Mouse (Mus musculus) urinary bladder, postnatal 10 days (tissue): ENCODE measurements at regions not wholly inside any gene's neighbourhood (a gene's known extent, or its start where the extent isn't known, plus 50 kb on each side); places are given as distances from the start of the nearest gene placed in this dataset.

ENCODE experiments used
- DNase-seq: peaks from one replicate; pipeline ENCODE4 v3.0.0; 2022; ENCODE audit warnings: low spot score

DNA sequence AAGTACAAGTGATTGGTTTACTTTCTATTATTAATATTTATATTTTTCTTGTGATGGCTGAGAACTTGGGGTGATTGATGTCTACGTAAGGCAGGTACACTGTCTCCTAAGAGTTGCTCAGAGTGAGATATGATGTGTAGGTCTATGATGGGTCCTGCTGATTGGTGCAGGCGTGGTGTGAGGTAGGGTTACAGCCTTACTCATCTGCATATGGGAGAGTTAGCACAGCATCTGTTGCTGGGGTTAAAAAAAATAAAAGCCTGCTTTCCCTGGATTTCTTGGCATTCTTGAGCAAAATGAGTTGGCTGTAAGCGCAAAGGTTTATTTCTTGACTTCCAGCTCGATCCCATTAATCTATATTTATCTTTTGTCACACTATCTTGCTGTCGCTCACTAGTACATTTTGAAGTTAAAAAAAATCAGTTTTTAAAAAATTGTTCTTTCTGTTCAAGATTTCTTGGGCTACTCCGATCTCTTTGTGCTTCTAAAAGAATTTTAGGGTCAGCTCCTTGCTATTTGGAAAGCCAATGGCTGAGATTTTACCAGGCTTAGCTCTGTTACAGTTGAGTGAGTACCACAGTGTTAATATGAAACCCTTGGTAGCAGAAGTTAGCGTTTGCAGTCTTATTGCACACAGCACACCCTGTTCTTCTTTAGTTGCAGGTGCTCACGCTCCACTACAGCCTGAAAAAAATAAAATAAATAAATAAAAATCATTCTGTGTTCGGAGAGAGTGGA lies 482.0 kb downstream of the Plekhb2 start:
- no peak for DNase-seq

DNA sequence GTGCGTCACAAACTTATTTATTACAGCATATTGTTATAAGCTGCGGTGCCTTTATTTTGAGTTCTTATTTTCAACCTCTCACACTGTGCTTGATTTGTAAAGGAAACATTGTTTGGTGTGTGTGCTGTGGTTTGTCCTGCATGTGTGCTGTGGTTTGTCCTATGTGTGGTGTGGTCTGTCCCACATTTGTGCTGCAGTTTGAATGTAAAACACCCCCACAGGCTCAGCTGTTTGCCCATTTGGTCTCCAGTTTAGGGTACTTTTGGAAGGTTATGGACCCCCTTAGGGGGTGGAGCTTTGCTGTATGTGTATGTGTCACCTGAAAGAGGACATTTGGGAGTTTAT lies 482.5 kb downstream of the Plekhb2 start:
- DNase-seq: no peak

DNA sequence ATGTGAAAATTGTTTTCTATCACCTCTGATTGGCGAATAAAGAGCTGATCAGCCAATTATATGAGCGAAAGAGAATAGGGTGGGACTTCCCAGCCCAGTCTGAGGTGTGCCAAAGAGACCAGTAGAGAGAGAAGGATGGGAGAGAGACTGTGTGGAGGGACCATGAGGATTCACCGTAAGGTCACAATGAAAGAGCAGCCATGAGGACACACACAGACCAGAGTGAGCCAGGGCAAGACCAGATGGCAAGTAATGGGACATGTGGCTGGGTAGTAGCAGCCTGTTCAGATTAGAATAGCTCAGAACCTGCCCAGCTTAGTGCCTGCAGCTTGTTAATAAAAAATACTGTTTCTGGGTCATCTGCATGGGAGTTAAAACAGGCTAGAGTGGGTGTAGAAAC lies 487.9 kb downstream of the Plekhb2 start:
- no peak for DNase-seq

DNA sequence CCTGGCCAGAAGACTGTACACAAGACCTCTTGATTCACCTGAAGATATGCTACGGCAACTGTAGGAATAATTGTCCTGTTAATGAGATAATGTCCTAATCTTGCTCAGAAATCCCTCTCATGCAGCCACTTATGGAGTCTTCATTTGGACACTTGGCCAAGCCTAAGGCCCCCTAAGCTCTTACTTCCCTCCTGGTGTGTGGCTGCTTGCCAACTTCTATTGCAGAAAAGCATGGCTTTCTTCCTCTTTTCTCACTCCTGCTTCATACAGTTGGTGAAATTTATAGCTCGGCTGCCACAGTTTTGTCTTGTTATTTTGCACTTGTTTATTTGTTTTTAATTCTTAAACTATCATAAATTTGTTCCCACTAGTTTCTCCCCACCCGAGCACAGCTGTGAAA lies 488.4 kb downstream of the Plekhb2 start:
- no peak for DNase-seq

DNA sequence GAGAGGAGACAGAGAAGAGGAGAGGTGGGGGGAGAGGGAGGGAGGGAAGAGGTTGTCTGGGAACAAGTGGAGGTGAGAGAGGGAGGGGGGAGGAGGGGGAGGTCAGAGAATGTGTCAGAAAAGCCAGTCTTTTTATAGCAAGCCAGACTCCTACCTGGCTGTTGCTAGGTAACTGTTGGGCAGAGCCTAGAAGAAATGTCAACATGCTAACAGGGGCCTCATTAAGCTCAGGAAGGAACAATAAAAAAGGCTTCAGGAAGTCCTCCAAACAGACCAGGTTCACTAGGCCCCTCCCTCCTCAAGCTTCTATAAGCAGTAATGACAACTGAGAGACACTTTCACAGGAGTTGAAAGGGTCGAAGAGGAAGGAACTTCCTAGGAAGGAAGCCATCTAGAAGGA lies 494.8 kb downstream of the Plekhb2 start:
- no peak for DNase-seq

DNA sequence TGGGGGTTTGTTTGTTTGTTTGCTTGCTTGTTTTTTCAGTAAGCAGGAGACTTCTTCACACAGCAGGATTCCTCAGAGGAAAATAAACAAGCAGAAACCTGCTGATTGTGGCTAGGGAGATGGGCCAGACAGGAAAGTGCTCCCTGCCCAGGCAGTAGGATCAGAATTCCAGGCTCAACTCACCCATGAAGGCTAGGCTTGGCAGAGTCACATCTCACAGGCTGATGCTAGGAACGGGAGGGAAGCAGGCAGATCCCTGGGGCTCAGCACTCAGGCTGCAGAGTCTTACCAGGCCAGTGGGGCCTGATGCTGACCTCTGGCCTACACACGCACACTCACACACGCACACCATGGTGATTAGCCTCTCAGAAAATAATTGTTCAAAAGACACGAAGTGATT lies 498.5 kb downstream of the Plekhb2 start:
- DNase-seq: no peak

DNA sequence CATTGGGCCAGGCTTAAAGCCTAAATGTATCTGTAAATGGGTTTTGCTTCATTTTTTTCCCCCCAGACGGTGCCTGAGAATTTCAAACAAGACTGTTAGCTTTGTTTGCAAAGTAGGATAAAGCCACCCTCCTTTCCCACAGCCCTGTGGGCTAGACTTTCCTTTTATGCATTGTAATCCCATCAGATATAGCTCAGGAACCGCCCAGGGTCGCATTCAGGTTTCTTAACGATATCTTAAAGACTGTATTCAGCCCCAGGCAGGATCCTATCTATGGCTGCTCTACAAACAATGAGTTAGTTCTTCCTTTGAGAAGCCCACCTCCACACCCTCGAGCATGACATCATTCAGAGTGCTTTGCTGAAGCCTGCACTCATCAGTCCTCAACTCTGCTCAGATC lies 509.2 kb downstream of the Plekhb2 start:
- DNase-seq: no peak

DNA sequence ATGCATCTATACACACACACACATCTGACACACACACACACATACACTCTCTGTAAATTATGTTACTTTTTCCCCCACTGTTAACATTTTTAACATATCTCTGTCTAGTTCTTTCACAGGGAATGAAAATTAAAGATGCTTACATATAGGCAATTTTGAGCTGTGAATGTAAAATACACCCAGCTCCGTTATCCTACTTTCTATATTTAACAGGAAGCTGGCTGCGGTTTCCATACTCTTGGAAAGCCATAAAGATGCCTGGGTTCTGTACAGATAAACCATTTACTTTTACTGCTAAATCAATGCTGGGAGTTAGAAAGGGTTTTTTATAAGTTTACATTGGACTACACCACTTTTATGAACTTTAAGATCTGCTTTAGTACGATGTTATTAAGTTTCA lies 511.7 kb downstream of the Plekhb2 start:
- no peak for DNase-seq

DNA sequence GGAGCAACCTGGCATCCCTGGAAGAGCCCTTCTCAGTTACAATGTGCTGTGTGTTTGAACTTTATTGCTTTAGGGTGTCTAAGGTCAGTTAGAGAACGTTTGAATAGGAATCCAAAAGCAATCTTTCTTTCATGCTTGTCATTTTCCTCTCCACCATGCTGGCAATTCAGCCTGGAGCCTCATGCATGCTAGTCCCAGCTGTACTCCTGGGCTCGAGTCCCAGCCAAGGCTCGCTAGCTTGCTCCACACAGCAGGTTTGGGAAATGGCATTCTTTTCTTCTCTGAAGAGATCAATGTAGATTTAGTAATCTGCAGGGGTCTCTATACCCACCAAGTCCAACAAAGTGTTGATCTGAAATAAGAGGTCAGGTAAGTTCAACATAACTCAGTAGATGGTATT lies 513.1 kb downstream of the Plekhb2 start:
- no peak for DNase-seq

DNA sequence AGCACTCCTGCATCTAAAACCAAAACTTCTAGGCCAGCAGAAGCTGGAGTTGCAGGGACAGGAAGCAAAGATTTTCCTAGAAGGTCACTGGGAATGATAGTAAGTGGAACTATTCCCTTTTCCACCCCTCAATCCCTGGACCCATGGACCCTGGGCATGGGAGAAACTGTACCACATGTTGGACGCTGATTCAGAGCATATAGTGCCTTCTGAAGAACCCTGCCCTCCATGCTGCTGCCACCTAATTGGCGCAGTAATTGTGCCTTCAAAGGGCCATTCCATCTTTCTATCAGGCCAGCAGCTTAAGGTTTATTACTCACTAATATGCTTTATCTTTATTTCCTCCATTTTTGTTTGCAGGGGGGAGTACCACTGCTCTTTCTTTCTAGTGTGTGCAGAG lies 516.8 kb downstream of the Plekhb2 start:
- DNase-seq: no peak

DNA sequence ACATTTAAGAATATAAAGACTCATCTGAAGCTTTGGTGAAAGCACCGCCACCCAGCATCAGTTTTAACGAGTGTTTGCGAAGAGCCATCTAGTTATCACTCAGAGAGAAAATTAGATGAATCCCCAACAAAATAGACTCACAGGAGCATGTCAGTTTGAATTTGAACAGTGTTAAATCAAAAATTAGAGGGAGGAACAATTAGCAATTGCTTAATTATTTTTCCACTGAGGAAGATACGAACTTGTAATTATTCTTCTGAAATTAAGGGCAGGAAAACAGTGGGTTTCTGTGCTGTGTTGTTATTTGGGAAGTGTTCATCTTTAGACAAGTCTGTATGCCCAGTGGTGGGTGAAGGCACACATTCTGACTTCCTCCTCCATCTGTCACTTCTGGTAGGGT lies 523.0 kb downstream of the Plekhb2 start:
- no peak for DNase-seq

DNA sequence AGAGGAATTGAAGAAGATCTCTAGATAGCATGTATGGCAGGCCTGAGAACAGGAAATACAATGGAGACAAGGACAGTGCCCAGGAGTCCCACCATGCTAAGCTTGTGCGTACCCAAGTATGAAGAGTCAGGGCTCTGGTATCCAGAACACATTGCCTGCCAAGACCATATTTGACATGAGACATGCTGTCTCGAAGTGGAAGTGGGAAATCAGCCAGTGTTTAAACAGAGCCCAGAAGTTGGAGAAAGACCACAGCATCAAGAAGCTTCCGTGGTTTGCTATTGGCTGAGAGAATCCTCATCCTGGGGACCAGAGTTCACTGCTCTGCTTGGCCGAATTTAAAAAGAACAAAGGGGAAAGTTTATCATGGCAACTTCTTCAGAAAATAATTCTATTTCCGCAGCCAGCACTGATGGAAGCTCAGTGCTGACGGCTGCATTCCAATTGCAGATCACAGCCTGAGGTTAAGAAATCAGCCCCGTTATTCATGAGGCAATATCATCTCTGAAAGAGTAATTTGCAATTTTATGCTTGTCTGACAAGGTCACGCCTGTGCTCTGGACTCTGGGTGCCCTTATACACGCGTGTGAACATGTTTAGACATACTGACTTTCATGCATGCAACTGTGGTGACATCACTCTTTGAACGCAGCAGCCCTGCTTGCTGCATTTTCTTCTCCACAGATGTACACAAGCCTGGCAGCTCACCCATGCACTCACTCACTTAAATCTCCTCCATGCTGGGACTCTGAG lies 531.0 kb downstream of the Plekhb2 start:
- DNase-seq: no peak

DNA sequence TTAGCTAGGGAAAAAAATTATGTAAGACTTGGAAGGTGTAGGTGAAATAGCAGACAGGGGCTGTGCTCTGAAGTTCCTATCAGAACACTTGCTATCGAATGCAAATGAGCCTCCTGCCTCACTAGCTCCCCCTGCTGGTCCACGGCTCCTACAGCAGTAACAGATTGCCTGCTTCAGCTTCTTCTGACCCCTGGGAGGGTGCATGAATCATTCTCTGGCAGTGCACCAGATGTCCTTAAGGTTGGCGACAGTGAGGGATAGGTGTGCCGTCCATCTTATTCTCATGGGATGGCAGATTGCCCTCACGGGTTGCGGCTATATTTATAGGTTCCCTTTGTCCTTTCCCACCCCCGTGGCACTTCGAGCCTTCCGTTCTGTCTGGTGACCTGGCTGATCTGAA lies 535.7 kb downstream of the Plekhb2 start:
- DNase-seq: peak; percentile 29

DNA sequence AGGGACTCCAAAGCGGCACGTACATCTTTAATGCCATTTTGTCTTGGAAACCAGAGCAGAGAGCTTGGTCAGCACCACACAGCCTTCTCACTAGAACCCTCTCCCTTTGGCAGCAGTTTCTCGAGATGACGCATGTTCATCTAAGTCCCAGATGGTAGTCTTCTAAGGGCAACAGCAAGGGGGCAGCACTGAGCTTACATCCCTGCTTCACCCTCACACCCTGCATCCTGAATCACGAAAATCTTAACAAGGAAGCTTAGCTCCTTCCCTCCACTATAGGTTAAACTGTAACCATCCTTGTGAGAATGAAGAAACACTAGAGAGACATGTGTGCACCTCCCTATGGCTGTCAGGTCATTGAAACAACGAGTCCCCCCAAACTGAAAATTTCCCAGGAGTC lies 538.4 kb downstream of the Plekhb2 start:
- no peak for DNase-seq

DNA sequence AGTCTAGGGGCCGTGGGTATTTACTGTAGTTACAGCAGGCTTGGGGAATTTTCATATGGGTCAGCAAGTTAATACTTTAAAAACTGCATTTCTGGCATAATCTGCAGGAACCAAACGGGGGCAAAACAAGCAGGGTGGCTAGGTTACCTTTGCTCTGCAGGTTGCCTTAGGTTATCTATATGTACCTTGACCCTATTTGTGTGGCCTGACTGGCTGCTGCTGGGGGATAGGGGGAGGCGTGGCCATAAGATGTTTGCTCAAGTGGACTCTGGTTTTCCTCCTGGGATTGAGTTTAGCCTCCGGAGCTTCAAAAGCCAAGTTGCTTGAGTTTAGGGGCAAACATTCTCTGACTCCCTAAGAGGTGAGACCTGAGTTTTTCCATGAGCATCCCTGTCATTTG lies 540.6 kb downstream of the Plekhb2 start:
- no peak for DNase-seq

DNA sequence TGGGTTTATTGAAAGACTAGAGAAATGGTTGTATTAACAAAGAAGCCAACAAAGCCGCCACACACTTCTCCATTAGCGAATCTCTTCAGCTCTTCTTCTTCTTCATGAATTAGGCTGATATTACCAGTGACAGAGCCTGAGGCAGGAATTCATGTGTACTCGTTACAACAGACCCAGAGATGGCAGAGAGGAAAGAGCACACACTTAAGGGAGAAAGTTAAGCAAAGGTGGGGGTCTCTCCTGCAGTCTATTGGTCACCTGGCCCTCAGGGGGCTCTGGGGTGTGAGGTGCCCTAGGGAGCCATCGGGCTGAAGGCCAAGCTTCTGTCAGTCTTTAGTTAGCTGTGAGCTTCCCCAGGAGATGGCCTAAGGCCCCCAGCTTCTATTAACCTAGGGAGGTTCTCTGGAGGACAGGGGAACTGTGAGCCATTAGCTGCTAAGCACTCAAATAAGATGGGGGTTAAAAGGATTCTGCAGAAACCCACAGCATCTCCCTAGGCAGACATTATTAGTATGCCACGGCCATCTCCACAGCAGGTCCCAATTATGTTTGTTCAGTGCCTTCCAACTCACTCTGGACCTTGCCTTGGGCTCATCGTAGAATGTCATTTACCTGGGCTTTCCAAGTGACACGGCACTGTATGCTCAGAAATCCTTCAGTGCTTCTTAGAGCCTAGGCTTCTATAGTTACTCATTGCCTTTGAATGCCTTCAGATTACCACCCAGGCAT lies 541.2 kb downstream of the Plekhb2 start:
- no peak for DNase-seq

DNA sequence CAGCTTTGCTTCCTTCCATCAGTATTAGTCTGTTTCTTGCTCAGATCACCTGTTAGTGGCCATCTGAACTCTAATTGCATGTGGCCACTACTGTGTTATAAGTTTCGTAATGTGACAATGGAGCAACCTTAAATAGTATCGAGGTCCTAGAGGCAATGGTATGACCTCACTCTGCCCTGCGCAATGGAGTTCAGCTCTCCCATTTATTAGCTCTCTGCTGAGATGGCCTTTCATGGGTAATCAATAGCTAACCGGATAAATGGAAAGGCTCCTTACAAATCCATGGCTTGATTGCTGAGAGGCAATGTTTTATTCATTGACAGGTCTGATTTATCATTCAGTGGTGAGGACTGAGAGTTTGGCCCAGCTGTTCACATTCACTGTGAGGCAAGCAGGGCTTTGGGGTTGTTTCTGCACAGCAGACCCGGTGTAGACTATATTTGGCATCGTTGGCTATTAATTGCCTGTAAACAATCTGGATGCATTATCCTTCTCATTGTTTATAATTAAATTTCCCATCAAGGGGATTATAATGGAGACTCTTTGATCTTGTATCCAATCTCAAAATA lies 543.9 kb downstream of the Plekhb2 start:
- no peak for DNase-seq

DNA sequence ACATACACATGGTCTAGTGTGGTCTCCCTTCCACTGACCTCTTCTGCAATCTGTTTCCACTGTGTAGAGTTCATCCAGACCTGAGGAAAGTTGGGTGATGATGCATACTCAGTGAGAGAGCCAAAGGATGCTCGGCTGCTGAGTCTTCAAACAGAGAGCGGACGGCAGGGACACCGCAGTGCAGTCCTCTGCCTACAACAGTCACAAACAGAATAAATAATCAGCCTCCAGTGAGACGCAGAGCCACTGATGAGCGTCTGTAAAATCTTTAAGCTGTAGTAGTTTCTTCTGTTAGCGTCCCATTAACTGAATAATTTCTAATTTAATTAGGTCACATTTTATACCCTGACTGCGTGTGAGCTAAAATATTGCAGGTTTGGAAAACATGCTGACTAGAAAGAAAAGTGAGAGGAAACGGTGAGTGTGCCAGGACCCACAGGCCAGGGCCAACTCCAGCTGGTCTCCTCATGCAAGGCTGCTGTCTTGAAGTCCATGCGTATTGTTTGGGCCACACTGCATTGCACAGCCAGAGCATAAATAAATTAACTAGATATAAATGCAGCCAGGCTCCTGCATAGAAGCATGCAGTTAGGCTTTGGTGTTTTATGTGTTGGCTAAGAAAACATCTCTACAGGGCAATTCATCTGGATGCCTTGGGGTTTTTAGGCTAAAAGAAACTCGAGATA lies 551.0 kb downstream of the Plekhb2 start:
- no peak for DNase-seq

DNA sequence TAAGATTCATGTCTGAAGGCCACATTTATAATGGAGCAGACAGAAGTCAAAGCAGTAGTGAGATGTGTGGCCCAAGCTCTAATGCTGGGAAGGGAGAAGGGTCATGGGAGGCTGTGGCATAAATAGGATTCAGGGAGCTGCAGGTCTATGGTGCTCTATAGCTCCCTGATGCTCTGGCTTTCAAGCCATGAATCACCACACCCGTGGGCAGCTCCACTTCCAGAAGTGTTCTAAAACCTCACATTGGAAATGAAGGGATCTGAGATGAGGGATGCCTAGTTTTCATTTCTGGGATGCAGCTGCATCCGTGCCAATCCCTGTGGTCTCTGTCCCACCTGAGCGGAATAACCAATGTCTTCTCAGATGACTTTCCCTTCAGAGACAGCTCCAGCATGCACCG lies 553.2 kb downstream of the Plekhb2 start:
- DNase-seq: no peak

DNA sequence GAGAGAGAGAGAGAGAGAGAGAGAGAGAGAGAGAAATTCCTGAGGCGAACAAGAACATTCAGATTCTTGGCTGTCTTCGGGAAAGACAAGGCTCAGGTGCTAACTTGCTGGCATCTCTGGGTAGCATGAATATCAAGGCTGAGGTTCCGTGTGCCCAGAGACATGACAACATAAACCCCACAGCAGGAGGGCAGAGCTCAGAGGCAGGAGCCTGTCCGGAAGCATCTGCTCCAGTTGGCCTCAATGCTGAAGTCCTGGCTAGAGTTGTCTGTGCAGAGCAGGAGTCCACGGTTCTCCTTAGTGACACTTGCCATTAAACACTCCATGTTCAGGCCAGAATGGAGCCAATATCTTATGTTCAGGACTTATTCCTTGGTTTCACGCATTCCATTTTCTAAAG lies 555.6 kb downstream of the Plekhb2 start:
- DNase-seq: no peak

DNA sequence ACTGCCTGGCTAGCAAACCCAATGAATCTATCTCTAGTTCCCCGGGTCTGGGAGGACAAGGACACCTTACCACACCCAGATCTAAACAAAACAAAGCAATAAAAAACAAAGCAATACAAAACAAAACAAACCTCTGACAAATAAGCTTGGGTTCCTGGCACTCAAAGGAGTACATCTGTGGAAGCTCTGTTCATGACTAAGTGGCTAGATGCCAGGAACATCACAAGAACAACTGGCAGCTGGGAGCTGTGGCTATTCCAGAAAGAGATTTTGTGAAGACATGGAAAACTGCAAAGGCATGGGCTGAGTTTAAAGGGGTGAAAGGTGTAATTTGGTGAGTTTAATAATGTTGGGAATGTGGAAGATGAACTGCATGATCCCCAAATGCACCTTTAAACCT lies 565.9 kb downstream of the Plekhb2 start:
- DNase-seq: no peak

DNA sequence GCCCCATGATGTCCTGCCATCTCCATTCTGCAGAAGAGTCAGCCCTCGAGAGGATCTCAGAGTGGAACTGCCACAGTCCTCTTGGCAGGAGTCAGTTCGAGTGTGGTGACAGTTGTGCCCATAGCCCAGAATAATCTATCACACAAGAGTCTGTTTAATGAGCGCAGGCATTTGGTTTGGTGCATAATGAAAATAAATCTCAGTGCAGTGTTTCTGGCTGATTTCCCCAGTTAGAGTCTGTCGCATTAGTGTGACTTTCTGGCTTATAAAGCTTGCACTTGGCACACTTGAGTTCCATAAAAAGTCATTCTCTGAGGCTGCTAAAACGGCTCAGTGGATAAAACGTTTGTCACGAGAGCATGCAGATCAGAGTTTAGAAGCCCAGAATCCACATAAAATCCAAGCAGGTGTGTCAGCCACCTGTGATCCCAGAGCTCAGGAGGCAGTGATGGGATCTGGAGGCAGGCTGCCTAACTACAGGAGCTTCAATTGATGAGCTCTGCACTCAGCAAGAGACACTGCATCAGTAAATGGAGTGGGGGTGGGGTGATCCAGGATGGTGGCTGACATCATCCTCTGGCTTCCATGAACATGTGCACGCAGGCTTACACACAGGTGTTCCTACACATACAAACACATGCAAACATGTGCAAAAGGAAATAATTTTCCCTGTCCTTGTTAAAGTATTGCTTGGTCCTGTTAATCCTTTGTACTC lies 578.5 kb downstream of the Plekhb2 start:
- no peak for DNase-seq
